Mouse (Mus musculus): ENCODE data around the gene Mapk11. TPM values are rescaled to one million over a fixed set of nuclear protein-coding genes. Genes with fewer than 3 reads are reported as not detected.

Gene Mapk11
- total RNA-seq, 1 experiment: 6.6 TPM

DNA sequence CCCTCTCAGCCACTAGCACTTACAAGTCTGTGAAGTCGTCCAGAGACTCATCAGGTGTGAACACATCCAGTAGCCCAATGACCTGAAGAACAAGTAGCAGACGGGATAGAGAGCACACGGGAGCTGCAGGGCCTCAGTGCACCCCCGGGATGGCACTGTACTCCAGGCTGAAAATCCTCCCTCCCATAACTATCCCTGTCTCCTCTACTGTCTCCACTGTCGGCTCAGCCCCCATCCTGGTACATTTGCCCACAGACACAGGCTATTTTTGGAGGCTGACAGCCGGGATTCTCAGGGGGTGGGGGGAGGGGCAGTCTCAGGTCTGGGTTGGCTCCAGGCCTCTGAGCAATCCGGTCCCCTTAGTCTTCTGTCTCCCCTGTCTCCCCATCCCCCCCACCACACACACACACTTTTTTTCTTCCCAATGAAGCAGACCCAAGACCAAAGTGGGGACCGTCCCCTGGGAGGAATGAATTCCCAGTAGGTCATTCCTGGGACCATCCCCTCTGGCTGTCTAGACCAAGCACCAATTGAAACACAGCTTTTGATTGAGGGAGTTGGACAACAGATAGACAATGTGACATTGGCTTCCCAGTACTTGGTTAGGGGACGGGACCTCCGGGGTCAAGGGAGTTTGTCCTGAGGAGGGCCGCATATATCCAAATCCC lies 11.9 kb downstream of the Mapk11 start:
- Histone ChIP-seq H3K4me3 (ENCODE audit: insufficient read depth in 1 of 2, low read depth in 1 of 2, low read length in 2 of 2, poor library complexity in 1 of 2, severe bottlenecking in 1 of 2) (no peak overlapping the region), H3K9ac (ENCODE audit: insufficient read depth, low read depth, low read length, poor library complexity, severe bottlenecking) (no peak overlapping the region), H3K9me3 (ENCODE audit: control insufficient read depth, insufficient read depth, low read depth, low read length) (no peaks in the 10 kb centered on the region), H3K27ac (ENCODE audit: insufficient read depth, low read depth, low read length, poor library complexity, severe bottlenecking) (no peak overlapping the region), H3K4me1 (ENCODE audit: control insufficient read depth in 2 of 2, insufficient read depth in 2 of 2, low read length in 2 of 2, poor library complexity in 1 of 2) (peaks cover 0 to 11% of the 10 kb centered on the region in 2 experiments; a peak in 1 of 4 replicates), H3K36me3 (ENCODE audit: control insufficient read depth, insufficient read depth, low read length, poor library complexity, severe bottlenecking) (peaks cover 3% of the 10 kb centered on the region; the same call in 1 of the 2 replicates)
- no peak for DNase-seq (ENCODE audit: low read depth, low spot score)
- TF ChIP-seq MAFK (IDR thresholded peaks at IDR 0.05; ENCODE audit: insufficient read depth, low read depth, low read length) (no peak), ZC3H11A (IDR thresholded peaks at IDR 0.05; ENCODE audit: borderline replicate concordance, low read depth, low read length) (no peak), HCFC1 (IDR thresholded peaks at IDR 0.05; ENCODE audit: borderline replicate concordance, insufficient read depth, low read length) (no peak), CHD2 (IDR thresholded peaks at IDR 0.05; ENCODE audit: low read depth, low read length) (no peak), ZNF384 (IDR thresholded peaks at IDR 0.05; ENCODE audit: low read depth, low read length) (no peak)
- in situ Hi-C loops (cut with MboI; ENCODE audit: low sequenced_read_pairs in 2 of 2, unreplicated experiment in 2 of 2): no loop called here

- Histone ChIP-seq H3K4me3 (ENCODE audit: insufficient read depth in 1 of 2, low read depth in 1 of 2, low read length in 2 of 2, poor library complexity in 1 of 2, severe bottlenecking in 1 of 2) (no peak overlapping the region), H3K9me3 (ENCODE audit: control insufficient read depth, insufficient read depth, low read depth, low read length) (no peaks in the 10 kb centered on the region), H3K27ac (ENCODE audit: insufficient read depth, low read depth, low read length, poor library complexity, severe bottlenecking) (no peak overlapping the region), H3K9ac (ENCODE audit: insufficient read depth, low read depth, low read length, poor library complexity, severe bottlenecking) (no peak overlapping the region), H3K4me1 (ENCODE audit: control insufficient read depth in 2 of 2, insufficient read depth in 2 of 2, low read length in 2 of 2, poor library complexity in 1 of 2) (peaks cover 0 to 8% of the 10 kb centered on the region in 2 experiments; a peak in 1 of 4 replicates), H3K36me3 (ENCODE audit: control insufficient read depth, insufficient read depth, low read length, poor library complexity, severe bottlenecking) (peaks cover 6% of the 10 kb centered on the region; the same call in 1 of the 2 replicates)
- DNase-seq (ENCODE audit: low read depth, low spot score): no peak
- in situ Hi-C loops (cut with MboI; ENCODE audit: low sequenced_read_pairs in 2 of 2, unreplicated experiment in 2 of 2): no loop called here
- TF ChIP-seq MAFK (IDR thresholded peaks at IDR 0.05; ENCODE audit: insufficient read depth, low read depth, low read length): no peak
These were observed 12.8 kb downstream of the Mapk11 start for GRCm38 (mm10) chr15:89136461-89137155.

DNA sequence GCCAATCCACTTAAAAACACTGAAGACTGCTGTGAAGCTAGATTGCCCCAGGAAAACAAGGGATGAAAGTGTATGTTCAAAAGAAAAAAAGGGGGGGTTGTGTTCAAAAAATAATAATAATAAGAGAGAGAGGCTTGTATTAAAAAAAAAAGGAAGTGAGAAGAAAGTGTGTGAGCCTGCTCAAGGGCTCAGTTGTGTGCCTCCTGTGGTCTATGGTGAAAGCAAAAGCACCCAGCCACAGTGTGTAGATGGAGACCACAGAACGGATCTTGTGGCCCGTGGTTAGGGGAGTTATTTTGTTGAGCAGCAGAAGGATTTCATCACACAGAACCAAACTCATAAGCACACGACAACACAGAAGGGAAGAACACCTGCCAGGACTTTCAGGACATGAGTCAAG lies 18.1 kb downstream of the Mapk11 start:
- no peak for TF ChIP-seq HCFC1 (IDR thresholded peaks at IDR 0.05; ENCODE audit: borderline replicate concordance, insufficient read depth, low read length)
- no peak for TF ChIP-seq MAFK (IDR thresholded peaks at IDR 0.05; ENCODE audit: insufficient read depth, low read depth, low read length)
- no peak for TF ChIP-seq CHD2 (IDR thresholded peaks at IDR 0.05; ENCODE audit: low read depth, low read length)
- TF ChIP-seq ZC3H11A (IDR thresholded peaks at IDR 0.05; ENCODE audit: borderline replicate concordance, low read depth, low read length): no peak
- TF ChIP-seq ZNF384 (IDR thresholded peaks at IDR 0.05; ENCODE audit: low read depth, low read length): no peak
- peaks cover 6% of the 10 kb centered on the region; the same call in 1 of the 2 replicates for H3K36me3 ChIP-seq (ENCODE audit: control insufficient read depth, insufficient read depth, low read length, poor library complexity, severe bottlenecking)
- H3K9ac ChIP-seq (ENCODE audit: insufficient read depth, low read depth, low read length, poor library complexity, severe bottlenecking): no peak overlapping the region
- H3K4me1 ChIP-seq (ENCODE audit: control insufficient read depth in 2 of 2, insufficient read depth in 2 of 2, low read length in 2 of 2, poor library complexity in 1 of 2): peaks cover 0 to 6% of the 10 kb centered on the region in 2 experiments; a peak in 1 of 4 replicates
- H3K4me3 ChIP-seq (ENCODE audit: insufficient read depth in 1 of 2, low read depth in 1 of 2, low read length in 2 of 2, poor library complexity in 1 of 2, severe bottlenecking in 1 of 2): no peak overlapping the region
- no peak for DNase-seq (ENCODE audit: low read depth, low spot score)
- in situ Hi-C loops (cut with MboI; ENCODE audit: low sequenced_read_pairs in 2 of 2, unreplicated experiment in 2 of 2): no loop called here
- no peaks in the 10 kb centered on the region for H3K9me3 ChIP-seq (ENCODE audit: control insufficient read depth, insufficient read depth, low read depth, low read length)
- H3K27ac ChIP-seq (ENCODE audit: insufficient read depth, low read depth, low read length, poor library complexity, severe bottlenecking): no peak overlapping the region

GRCm38 (mm10) chr15:89130245-89130644 lies 19.2 kb downstream of the Mapk11 start:
- in situ Hi-C loops (cut with MboI; ENCODE audit: low sequenced_read_pairs in 2 of 2, unreplicated experiment in 2 of 2): no loop called here
- Histone ChIP-seq H3K9me3 (ENCODE audit: control insufficient read depth, insufficient read depth, low read depth, low read length) (no peaks in the 10 kb centered on the region), H3K27ac (ENCODE audit: insufficient read depth, low read depth, low read length, poor library complexity, severe bottlenecking) (no peak overlapping the region), H3K4me3 (ENCODE audit: insufficient read depth in 1 of 2, low read depth in 1 of 2, low read length in 2 of 2, poor library complexity in 1 of 2, severe bottlenecking in 1 of 2) (no peak overlapping the region), H3K9ac (ENCODE audit: insufficient read depth, low read depth, low read length, poor library complexity, severe bottlenecking) (no peak overlapping the region), H3K4me1 (ENCODE audit: control insufficient read depth in 2 of 2, insufficient read depth in 2 of 2, low read length in 2 of 2, poor library complexity in 1 of 2) (peaks cover 0 to 6% of the 10 kb centered on the region in 2 experiments; a peak in 1 of 4 replicates), H3K36me3 (ENCODE audit: control insufficient read depth, insufficient read depth, low read length, poor library complexity, severe bottlenecking) (peaks cover 6% of the 10 kb centered on the region; the same call in 1 of the 2 replicates)
- TF ChIP-seq HCFC1 (IDR thresholded peaks at IDR 0.05; ENCODE audit: borderline replicate concordance, insufficient read depth, low read length) (no peak), ZNF384 (IDR thresholded peaks at IDR 0.05; ENCODE audit: low read depth, low read length) (no peak), CHD2 (IDR thresholded peaks at IDR 0.05; ENCODE audit: low read depth, low read length) (no peak), MAFK (IDR thresholded peaks at IDR 0.05; ENCODE audit: insufficient read depth, low read depth, low read length) (no peak), ZC3H11A (IDR thresholded peaks at IDR 0.05; ENCODE audit: borderline replicate concordance, low read depth, low read length) (no peak)
- DNase-seq (ENCODE audit: low read depth, low spot score): no peak
